Mouse (Mus musculus): ENCODE results near the gene 1810049J17Rik.
A peak's percentile ranks its signal among the peaks of the same experiment; 100 is the strongest.
"Not testable (repeated sequence)": the region's sequence is repeated elsewhere in the genome, so short reads cannot be mapped to it uniquely, and the experiment has no call there.

1810049J17Rik gene

GRCm38 (mm10) chr15:12321788-12322621 lies at the start of gene 1810049J17Rik:
Gene 1810049J17Rik (minus strand): TSS chr15:12321899.
- DNase-seq = peak; percentile 39

GRCm38 (mm10) chr15:12371183-12371582 lies 49.5 kb upstream of the 1810049J17Rik start:
- peak; percentile 66 for DNase-seq

- no peak for DNase-seq
These were observed 48.4 kb upstream of the 1810049J17Rik start for GRCm38 (mm10) chr15:12370096-12370495.

GRCm38 (mm10) chr15:12368850-12369249 lies 47.2 kb upstream of the 1810049J17Rik start:
- DNase-seq = no peak

GRCm38 (mm10) chr15:12368357-12368756 lies 46.7 kb upstream of the 1810049J17Rik start:
- no peak for DNase-seq

- no peak for DNase-seq
These were observed 45.8 kb upstream of the 1810049J17Rik start for GRCm38 (mm10) chr15:12367306-12368080.

- not testable (repeated sequence) for DNase-seq
These were observed 45.0 kb upstream of the 1810049J17Rik start for GRCm38 (mm10) chr15:12366580-12367305.

GRCm38 (mm10) chr15:12366072-12366469 lies 44.4 kb upstream of the 1810049J17Rik start:
- peak; percentile 31 for DNase-seq

GRCm38 (mm10) chr15:12365416-12366071 lies 43.8 kb upstream of the 1810049J17Rik start:
- no peak for DNase-seq

GRCm38 (mm10) chr15:12364096-12364495 lies 42.4 kb upstream of the 1810049J17Rik start:
- no peak for DNase-seq

GRCm38 (mm10) chr15:12362701-12363040 lies 41.0 kb upstream of the 1810049J17Rik start:
- no peak for DNase-seq

GRCm38 (mm10) chr15:12362001-12362700 lies 40.5 kb upstream of the 1810049J17Rik start:
- no peak for DNase-seq

- DNase-seq = no peak
These were observed 39.0 kb upstream of the 1810049J17Rik start for GRCm38 (mm10) chr15:12360519-12361212.

- DNase-seq = no peak
These were observed 36.7 kb upstream of the 1810049J17Rik start for GRCm38 (mm10) chr15:12358384-12358783.

GRCm38 (mm10) chr15:12357459-12357858 lies 35.8 kb upstream of the 1810049J17Rik start:
- no peak for DNase-seq

GRCm38 (mm10) chr15:12355907-12356306 lies 34.2 kb upstream of the 1810049J17Rik start:
- no peak for DNase-seq

- no peak for DNase-seq
These were observed 33.6 kb upstream of the 1810049J17Rik start for GRCm38 (mm10) chr15:12355261-12355660.

GRCm38 (mm10) chr15:12354281-12354810 lies 32.6 kb upstream of the 1810049J17Rik start:
- DNase-seq = no peak

GRCm38 (mm10) chr15:12351470-12351869 lies 29.8 kb upstream of the 1810049J17Rik start:
- no peak for DNase-seq

GRCm38 (mm10) chr15:12349840-12350239 lies 28.1 kb upstream of the 1810049J17Rik start:
- DNase-seq = no peak

GRCm38 (mm10) chr15:12348950-12349349 lies 27.3 kb upstream of the 1810049J17Rik start:
- no peak for DNase-seq
